Mouse (Mus musculus): Measurements from ENCODE around the gene Sema4d. TPM values are rescaled to one million over a fixed set of nuclear protein-coding genes. Genes with fewer than 3 reads are reported as not detected.

Sema4d gene
- polyA plus RNA-seq, 1 experiment = 25.6 TPM

DNA sequence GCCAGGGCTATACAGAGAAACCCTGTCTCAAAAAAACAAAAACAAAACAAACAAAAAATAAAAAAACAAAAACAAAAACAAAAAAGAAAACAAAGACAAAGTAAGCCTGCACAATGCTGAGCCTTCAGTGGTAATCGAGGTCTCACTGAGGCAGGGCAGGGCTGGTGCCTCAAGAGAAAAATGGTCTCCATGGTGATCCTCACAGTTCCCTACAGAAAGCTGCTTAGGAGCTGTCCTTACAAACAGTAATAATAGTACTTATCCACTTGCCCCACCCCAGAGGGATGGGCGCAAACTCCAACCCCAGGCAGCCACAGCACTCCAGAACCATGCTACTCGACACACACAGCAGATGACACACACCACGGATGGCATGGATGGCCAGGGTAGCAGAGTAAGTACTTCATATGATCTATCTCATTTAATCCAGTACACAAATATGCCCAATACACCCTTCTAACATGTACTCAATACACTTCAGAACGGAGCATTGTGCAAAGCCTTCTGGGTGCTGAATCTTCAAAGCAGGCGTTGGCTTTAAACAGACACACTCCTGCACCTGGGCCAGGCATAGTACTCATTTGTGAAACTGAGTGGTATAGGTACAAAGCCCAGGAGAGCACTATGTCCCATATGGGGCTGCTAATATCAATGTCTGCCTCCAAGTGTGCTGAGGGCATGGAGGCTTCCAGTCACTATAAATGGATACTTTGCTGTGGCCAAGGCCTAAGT is 34.1 kb downstream of the Sema4d start:
- DNase-seq (ENCODE audit: low read depth) = no peak
- TF ChIP-seq POLR2A (IDR thresholded peaks at IDR 0.05; ENCODE audit: borderline replicate concordance, extremely low read depth, insufficient read depth, insufficient read length, poor library complexity, severe bottlenecking) (no peak), CTCF (IDR thresholded peaks at IDR 0.05; ENCODE audit: borderline replicate concordance, extremely low read depth, insufficient read depth, insufficient read length) (no peak)

DNA sequence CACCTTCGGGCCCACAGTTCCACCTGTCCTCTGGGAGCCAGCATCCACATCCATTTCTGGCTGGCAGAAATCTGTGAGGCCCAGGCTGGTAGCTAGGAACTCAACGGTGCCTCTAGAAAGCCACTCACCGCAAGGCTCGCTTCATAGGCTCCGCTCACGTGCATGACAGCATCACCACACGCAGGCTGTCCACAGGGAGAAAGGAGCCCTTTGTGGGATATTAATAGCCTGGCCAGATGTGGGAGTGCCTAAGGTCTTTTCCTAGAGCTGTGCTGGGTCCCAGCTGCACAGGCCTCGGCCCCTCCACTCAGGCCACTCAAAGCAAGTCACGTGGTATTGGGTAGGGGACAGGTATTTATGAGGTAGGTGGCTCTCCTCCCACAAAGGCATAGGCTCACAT is 35.1 kb downstream of the Sema4d start:
- no peak for DNase-seq (ENCODE audit: low read depth)
- TF ChIP-seq POLR2A (IDR thresholded peaks at IDR 0.05; ENCODE audit: borderline replicate concordance, extremely low read depth, insufficient read depth, insufficient read length, poor library complexity, severe bottlenecking) (no peak), CTCF (IDR thresholded peaks at IDR 0.05; ENCODE audit: borderline replicate concordance, extremely low read depth, insufficient read depth, insufficient read length) (no peak)

DNA sequence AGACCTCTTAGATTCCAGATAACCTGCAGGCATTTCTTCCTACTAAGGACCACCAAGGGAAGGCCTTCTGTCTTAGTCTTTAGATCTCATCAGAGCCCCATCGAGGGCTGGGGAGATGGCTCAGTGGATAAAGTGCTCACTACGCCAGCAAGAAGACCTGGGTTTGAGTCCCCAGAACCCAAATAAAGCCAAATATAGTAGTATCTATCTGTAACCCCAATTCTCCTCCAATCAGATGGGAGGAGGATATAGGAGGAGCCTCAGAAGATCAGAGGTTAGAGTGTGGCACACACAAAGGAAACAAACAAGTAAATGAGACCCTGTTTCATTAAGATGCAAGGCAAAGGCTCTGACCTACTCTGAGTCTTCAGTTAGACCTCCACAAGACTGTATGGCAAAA is 36.4 kb downstream of the Sema4d start:
- no peak for DNase-seq (ENCODE audit: low read depth)
- TF ChIP-seq CTCF (IDR thresholded peaks at IDR 0.05; ENCODE audit: borderline replicate concordance, extremely low read depth, insufficient read depth, insufficient read length) (no peak), POLR2A (IDR thresholded peaks at IDR 0.05; ENCODE audit: borderline replicate concordance, extremely low read depth, insufficient read depth, insufficient read length, poor library complexity, severe bottlenecking) (no peak)

DNA sequence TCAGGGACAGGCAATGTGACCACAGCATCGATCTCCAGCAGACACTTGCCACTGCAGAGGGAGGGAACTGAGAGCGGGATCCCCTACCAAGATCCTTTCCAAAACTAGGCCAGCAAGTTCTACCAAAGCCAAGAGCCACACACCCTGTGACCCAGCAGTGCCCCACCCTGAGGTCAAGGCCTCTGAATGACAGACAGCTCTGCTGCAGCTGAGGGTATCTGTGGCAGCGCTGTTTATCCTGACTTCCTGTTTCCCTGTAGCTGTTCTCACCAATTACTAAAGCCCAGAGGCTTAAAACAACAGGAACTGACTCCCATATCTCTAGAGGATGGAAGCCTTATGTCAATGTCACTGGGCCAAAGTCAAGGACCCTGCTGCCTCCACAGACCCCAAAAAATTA is 37.0 kb downstream of the Sema4d start:
- TF ChIP-seq POLR2A (IDR thresholded peaks at IDR 0.05; ENCODE audit: borderline replicate concordance, extremely low read depth, insufficient read depth, insufficient read length, poor library complexity, severe bottlenecking) (no peak), CTCF (IDR thresholded peaks at IDR 0.05; ENCODE audit: borderline replicate concordance, extremely low read depth, insufficient read depth, insufficient read length) (no peak)
- DNase-seq (ENCODE audit: low read depth) = no peak

DNA sequence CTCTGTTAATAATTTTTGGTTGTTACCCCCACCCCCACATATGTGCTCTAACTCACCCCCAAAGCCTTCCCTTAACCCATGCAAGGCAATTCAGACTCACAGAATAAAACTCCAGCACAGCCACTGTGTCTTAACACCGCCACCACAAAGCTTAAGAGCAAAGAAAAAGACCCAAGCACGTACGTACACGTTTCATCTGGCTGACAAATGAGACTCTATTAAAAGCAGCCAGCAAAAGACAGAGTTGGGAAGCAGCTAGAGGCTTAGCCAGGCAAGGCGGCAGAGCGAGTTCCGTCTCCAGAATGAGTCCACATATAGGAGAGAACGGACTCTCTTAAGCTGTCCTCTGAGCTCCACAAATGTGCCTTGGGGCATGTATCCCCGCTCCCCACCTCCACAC is 37.5 kb downstream of the Sema4d start:
- DNase-seq (ENCODE audit: low read depth) = peak; percentile 39
- no peak for TF ChIP-seq POLR2A (IDR thresholded peaks at IDR 0.05; ENCODE audit: borderline replicate concordance, extremely low read depth, insufficient read depth, insufficient read length, poor library complexity, severe bottlenecking)
- TF ChIP-seq CTCF (IDR thresholded peaks at IDR 0.05; ENCODE audit: borderline replicate concordance, extremely low read depth, insufficient read depth, insufficient read length) = no peak

DNA sequence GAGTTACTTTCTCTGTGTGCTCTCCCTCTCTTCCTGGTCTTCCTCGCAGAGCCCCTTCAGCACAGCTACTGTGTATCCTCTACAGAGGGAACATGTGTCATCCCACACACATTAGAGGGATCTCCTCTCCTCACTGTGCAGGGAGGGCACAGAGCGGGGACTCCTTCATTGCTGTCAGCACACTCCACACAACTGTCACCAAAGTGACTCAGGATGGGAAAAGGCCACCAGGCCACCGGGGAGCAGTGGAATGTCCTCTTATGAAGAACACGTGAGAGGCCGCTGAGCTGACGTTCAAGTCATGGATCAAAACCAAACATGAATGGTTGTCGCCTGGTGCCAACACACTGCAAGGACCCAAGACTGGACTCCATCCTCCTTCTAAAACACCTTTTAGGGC is 38.0 kb downstream of the Sema4d start:
- DNase-seq (ENCODE audit: low read depth) = no peak
- no peak for TF ChIP-seq CTCF (IDR thresholded peaks at IDR 0.05; ENCODE audit: borderline replicate concordance, extremely low read depth, insufficient read depth, insufficient read length)
- no peak for TF ChIP-seq POLR2A (IDR thresholded peaks at IDR 0.05; ENCODE audit: borderline replicate concordance, extremely low read depth, insufficient read depth, insufficient read length, poor library complexity, severe bottlenecking)

DNA sequence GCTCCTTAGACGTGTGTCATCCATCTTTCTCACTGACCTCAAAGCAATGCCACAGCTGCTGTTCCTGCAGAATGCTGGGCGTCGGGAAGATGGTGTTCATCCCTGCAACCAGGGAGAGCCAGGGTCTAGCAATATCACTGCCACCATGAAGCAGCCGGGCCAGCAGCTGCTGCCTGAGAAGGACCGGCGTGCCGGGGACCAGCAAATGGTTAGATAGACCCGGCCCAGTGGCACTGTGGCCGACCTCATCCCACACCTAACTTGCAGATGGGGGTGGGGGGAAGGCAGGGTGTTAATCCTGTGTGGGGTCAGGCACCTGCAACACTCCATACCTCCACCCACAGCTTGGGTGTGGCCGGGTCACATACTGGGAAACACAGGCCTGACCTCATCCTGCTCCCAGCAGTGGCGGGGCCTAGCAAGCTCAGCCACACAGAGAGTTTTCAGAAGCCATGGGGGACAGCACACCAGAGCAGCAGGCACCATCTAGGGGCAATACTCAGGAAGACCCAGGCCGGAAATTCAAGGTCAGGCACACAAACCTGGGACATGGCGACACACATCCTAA is 38.9 kb downstream of the Sema4d start:
- no peak for DNase-seq (ENCODE audit: low read depth)
- TF ChIP-seq CTCF (IDR thresholded peaks at IDR 0.05; ENCODE audit: borderline replicate concordance, extremely low read depth, insufficient read depth, insufficient read length) (no peak), POLR2A (IDR thresholded peaks at IDR 0.05; ENCODE audit: borderline replicate concordance, extremely low read depth, insufficient read depth, insufficient read length, poor library complexity, severe bottlenecking) (no peak)

DNA sequence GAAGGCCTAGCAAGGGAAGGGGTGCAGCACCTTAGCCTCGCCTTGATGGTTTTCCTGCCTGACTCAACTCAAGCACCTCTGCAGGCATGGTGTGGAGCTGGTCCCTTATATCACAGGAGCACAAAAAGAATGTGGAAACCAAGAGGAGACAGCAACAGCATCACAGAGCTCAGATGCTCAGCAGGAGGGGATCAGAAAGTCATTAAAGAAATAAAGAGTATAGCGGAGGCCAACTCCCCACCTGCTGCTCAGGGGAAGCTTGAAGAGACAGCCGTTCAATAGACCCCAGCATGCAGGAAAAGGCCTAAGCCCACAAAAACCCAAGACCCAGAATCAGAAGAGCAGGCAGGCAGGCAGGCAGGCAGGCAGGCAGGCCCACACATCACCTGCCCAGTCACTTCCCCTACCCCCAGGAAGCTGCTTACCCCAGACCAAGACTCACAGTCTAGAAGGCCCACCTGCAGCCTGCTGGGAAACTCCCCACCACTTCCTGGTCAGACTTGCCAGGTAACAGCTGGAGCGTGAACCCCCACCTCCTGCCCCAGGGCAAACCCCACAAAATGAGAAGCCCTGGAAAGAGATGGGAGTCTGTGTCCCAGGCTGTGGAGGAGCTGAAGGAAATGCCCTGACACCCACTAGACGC is 39.6 kb downstream of the Sema4d start:
- no peak for TF ChIP-seq CTCF (IDR thresholded peaks at IDR 0.05; ENCODE audit: borderline replicate concordance, extremely low read depth, insufficient read depth, insufficient read length)
- no peak for TF ChIP-seq POLR2A (IDR thresholded peaks at IDR 0.05; ENCODE audit: borderline replicate concordance, extremely low read depth, insufficient read depth, insufficient read length, poor library complexity, severe bottlenecking)

DNA sequence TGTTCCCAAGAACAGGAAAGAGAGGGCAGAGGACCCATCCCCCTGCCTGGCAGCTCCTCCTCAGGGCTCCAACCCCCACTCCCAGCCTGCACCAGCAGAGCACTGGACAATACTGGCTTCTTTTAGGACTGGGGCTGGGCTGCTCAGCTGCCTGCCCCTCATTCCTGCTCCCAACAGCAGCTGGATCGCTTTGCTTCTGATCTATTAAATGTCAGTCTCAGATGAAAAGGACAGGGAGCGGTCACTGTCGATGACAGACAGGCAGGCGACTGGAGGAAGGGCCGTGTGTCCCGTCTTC is 40.4 kb downstream of the Sema4d start:
- DNase-seq (ENCODE audit: low read depth) = peak; percentile 39
- TF ChIP-seq POLR2A (IDR thresholded peaks at IDR 0.05; ENCODE audit: borderline replicate concordance, extremely low read depth, insufficient read depth, insufficient read length, poor library complexity, severe bottlenecking) = no peak
- no peak for TF ChIP-seq CTCF (IDR thresholded peaks at IDR 0.05; ENCODE audit: borderline replicate concordance, extremely low read depth, insufficient read depth, insufficient read length)

More for the DNA sequence above, 39.6 kb downstream of the Sema4d start:
- peak; percentile 28 for DNase-seq (ENCODE audit: low read depth)

DNA sequence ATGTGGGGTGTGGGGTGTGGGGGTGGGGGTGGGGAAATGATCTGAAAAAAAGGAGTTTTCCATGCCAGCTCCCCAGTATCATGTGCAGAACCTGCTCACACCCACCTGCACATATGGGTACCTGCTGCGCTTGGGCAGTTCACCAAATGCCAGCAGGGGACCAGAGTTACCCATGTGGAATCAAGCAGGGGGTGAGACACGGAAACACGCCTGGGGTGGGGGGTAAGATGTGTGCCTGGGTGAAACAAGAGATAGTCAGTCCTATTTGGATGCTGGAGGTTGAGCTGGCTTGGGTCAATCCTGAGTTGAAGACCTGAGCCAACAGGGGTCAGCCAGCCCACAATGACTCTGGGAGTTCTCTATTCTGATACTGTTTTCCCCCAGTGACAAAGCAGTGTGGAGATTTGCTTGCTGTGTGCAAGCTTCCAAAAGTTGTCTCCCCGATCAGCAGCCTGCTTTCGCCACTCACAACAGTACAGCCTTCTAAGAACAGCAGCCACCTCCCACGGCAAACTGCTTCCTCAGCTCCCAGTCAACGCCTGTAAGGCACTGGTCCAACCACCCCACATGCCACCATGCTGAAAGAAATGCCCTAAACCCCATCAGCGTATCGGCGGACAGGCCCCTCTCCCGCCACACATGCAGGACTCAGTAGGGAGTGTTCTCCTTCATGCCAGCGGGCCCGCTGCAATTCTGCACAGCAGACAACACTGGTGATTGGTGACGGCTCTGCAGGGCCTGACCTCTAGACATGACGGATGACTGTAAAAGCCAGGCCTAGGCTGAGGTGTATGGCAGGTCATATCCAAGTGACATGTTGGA is 41.0 kb downstream of the Sema4d start:
- peak; percentile 49 for DNase-seq (ENCODE audit: low read depth)
- no peak for TF ChIP-seq CTCF (IDR thresholded peaks at IDR 0.05; ENCODE audit: borderline replicate concordance, extremely low read depth, insufficient read depth, insufficient read length)
- no peak for TF ChIP-seq POLR2A (IDR thresholded peaks at IDR 0.05; ENCODE audit: borderline replicate concordance, extremely low read depth, insufficient read depth, insufficient read length, poor library complexity, severe bottlenecking)
